Mouse (Mus musculus) testis, adult 2 months (tissue): ENCODE measurements around the gene Cracr2a. TPM values are rescaled to one million over a fixed set of nuclear protein-coding genes. Genes with fewer than 3 reads are reported as not detected.
A peak's percentile ranks its signal among the peaks of the same experiment; 100 is the strongest.

Experiments
- H3K27ac ChIP-seq: fragments of 200-500 bp; 2 replicates; pipeline ENCODE4 v1.5.1; 2012; ENCODE audit warnings: low read depth, low read length; ENCODE audit not compliant: control insufficient read depth, insufficient read depth
- H3K27me3 ChIP-seq: fragments of 200-500 bp; 2 replicates; pipeline ENCODE4 v1.6.1; 2012; ENCODE audit warnings: mild to moderate bottlenecking, low read length, moderate library complexity; ENCODE audit not compliant: control insufficient read depth, insufficient read depth
- H3K36me3 ChIP-seq: fragments of 200-500 bp; 2 replicates; pipeline ENCODE4 v1.6.1; 2012; ENCODE audit warnings: mild to moderate bottlenecking, low read length; ENCODE audit not compliant: control insufficient read depth, insufficient read depth
- H3K4me1 ChIP-seq: fragments of 200-500 bp; 2 replicates; pipeline ENCODE4 v1.6.1; 2012; ENCODE audit warnings: low read length; ENCODE audit not compliant: control insufficient read depth, insufficient read depth
- H3K4me3 ChIP-seq: fragments of 200-500 bp; 2 replicates; pipeline ENCODE4 v1.5.1; 2012; ENCODE audit warnings: low read depth, mild to moderate bottlenecking, low read length, moderate library complexity, mixed read lengths; ENCODE audit not compliant: control insufficient read depth
- CTCF ChIP-seq: fragments of 200-500 bp; IDR thresholded peaks from 2 replicates; pipeline ENCODE4 v1.5.1; 2012; ENCODE audit warnings: low read depth, mild to moderate bottlenecking, inconsistent platforms, low read length, moderate library complexity; ENCODE audit not compliant: control insufficient read depth, insufficient read depth, insufficient replicate concordance
- POLR2A ChIP-seq: fragments of 200-500 bp; IDR thresholded peaks from 2 replicates; pipeline ENCODE4 v1.6.1; 2012; ENCODE audit warnings: low read depth, mild to moderate bottlenecking, inconsistent platforms, low read length, moderate library complexity; ENCODE audit not compliant: control insufficient read depth
- polyA plus RNA-seq: library from polyadenylated mRNA; depleted of rRNA; stranded (reverse); fragments of >200 nt; gene quantifications from 2 replicates; pipeline ENCODE4 v1.2.3, GENCODE M21; 2012

The Cracr2a gene
- polyA plus RNA-seq, 1 experiment, result 0.46 TPM

DNA sequence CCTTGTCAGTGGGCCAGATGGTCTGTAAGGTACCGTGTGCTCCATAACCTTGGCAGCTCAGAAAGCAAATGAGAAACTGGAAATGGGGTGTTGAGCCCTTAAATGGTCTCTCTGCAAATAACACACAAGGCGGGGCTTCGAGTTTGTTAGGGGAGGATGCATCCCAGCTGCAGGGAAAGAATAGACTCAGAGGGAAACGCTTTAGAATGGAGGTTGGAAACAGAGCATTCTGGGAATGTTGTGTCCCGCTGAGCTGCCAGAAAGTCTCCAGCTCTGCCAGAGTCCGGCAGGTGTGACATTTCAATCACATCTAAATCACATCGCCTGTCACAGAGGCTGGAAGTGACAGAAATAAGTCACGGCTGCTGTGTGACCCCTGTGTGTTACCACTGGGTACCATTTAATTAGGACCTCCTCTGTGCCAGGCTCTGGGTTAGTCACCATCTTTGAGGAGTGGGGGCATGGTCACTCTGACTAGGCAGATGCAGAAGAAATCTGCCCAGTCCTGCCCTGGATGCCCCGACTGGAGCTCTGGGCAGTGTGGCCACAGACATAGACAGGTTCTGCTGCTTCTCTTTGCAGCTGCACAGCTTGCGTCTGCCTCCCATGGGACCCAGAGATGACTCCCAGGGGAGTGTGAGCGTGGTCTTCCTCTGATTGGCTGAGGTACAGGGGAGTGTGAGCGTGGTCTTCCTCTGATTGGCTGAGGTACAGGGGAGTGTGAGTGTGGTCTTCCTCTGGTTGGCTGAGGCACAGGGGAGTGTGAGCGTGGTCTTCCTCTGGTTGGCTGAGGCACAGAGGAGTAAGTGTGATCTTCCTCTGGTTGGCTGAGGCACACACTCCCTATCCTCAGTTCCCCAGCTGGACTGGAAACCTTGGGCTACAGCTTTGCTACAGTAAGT, 53.2 kb downstream of the Cracr2a start:
- Histone ChIP-seq H3K4me3 (no peak overlapping the region), H3K36me3 (no peaks in the 10 kb centered on the region), H3K27me3 (no peaks in the 10 kb centered on the region), H3K27ac (no peak overlapping the region), H3K4me1 (peaks cover 10% of the 10 kb centered on the region)
- no peak for TF ChIP-seq CTCF
- no peak for TF ChIP-seq POLR2A

DNA sequence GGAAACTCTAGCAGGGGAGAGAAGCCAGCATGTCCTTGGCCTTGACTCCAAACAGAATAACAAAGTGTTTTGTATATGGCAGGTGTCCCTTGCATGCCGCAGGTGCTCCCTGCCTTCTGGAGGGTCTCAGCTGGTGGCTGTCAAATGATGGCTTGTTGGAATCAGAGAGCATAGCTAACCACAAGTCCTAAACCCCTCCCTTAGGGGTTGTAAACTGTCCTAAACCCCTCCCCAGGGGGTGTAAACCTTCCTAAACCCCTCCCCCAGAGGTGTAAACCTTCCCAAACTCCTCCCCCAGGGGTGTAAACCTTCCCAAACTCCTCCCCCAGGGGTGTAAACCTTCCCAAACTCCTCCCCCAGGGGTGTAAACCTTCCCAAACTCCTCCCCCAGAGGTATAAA, 55.5 kb downstream of the Cracr2a start:
- H3K4me3 ChIP-seq, result no peak overlapping the region; the same call in 1 of the 2 replicates
- TF ChIP-seq CTCF, result no peak
- no peak for TF ChIP-seq POLR2A
- no peaks in the 10 kb centered on the region for H3K36me3 ChIP-seq
- peaks cover 10% of the 10 kb centered on the region for H3K4me1 ChIP-seq
- H3K27me3 ChIP-seq, result no peaks in the 10 kb centered on the region
- H3K27ac ChIP-seq, result no peak overlapping the region

DNA sequence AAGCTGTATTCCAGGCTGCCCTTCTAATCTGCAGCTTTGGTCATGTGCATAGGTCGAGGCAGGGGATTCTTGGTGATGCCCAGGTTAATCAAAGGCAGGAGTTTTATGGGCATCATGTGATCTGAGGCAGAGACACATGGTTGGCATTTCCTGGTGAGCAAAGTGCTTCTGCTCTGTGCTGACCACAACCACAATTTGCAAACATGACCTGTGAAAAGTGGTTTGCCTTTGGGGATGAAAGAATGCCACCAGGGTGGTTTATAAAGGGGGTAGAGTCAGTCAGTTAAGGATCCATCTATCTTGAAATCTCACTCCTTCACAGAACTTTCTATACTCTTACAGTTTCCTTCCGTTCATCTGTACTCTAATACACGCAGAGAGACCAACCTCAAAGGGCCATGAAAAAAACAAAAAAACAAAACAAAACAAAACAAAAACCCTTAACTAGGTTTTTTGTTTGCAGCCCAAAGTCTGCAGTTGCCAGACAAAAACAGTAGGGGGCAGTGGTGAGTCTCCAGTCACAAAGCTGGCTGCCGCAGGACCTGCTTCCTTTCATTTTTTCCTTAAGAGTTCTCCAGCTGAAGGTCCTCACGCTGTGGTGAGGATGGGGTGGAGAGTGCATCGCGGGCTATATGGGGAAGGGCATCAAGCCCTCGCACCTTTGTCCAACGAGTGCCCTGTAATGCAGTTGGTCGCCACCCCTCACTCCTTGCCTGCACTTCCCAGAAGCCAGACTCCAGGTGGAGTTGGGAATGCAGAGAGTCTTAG, 56.3 kb downstream of the Cracr2a start:
- H3K4me1 ChIP-seq, result peaks cover 10% of the 10 kb centered on the region
- H3K27ac ChIP-seq, result no peak overlapping the region
- H3K4me3 ChIP-seq, result no peak overlapping the region
- H3K27me3 ChIP-seq, result no peaks in the 10 kb centered on the region
- TF ChIP-seq CTCF (peak; percentile 71; the same call in 1 of the 2 replicates), POLR2A (no peak)
- H3K36me3 ChIP-seq, result no peaks in the 10 kb centered on the region

DNA sequence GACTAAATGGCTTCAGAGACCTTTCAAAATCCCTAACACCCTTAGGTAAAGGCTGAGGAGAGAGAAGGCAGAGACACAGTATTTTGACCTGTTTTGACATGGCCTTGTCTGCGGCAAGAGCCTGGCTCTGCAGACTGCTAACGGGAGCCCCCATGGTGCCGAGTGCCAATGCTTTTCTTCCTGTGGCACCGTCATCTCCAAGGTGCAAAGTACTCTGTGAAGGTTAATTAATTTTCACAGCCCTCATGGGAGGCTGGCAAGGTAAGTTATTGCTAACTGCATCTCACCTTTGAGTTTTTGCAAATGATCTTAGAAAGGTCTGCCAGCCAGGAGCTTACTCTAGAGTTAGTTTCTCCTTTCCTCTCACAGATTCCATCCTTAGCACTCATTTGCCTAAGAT, 57.5 kb downstream of the Cracr2a start:
- TF ChIP-seq POLR2A, result no peak
- no peaks in the 10 kb centered on the region for H3K36me3 ChIP-seq
- peaks cover 10% of the 10 kb centered on the region for H3K4me1 ChIP-seq
- H3K27ac ChIP-seq, result no peak overlapping the region
- no peak overlapping the region for H3K4me3 ChIP-seq
- H3K27me3 ChIP-seq, result no peaks in the 10 kb centered on the region

DNA sequence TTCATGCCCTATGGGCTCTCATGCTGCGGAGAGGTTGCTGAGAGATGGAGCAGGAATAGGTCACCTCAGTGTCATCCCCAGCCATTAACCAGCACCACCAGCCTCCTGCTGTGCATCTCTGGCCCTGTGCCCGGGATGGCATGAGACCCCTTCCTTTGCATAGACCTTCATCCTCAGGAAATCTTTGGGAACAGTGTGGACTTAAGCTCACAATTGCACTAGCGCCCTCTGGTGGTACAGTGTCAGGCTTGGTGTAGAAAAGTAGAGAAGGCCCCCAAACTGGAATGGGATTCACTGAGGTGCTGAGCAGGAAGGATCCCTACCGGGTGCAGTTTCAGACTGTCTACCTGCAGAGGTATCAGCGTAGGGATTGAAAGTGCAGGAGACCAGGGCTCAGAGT, 64.0 kb downstream of the Cracr2a start:
- Histone ChIP-seq H3K4me1 (no peaks in the 10 kb centered on the region), H3K27me3 (no peaks in the 10 kb centered on the region), H3K4me3 (no peak overlapping the region), H3K36me3 (no peaks in the 10 kb centered on the region), H3K27ac (no peak overlapping the region)
- TF ChIP-seq POLR2A (no peak), CTCF (0 out of 2 replicates have a peak, but pooled peaks have one; percentile 18)

DNA sequence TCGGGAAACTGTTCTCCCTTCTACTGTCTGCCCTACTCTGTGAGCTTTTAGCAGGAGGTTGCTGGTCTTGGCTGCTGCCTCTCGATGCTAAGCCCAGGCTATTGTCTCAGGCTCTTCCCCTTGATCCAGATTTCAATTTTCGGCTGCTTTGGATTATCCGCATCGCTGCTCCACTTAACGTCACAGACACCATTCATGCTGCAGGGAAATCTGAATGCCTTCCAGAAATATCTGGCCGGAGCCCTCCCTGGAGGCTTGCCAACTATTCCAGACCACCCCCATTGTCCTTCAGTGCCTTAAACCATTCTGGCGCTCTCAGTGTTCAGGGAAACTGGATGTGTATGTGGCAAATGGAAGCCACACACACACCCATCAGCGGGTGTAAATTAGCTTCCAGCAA, 66.3 kb downstream of the Cracr2a start:
- no peaks in the 10 kb centered on the region for H3K27me3 ChIP-seq
- H3K4me3 ChIP-seq, result no peak overlapping the region
- H3K4me1 ChIP-seq, result no peaks in the 10 kb centered on the region
- TF ChIP-seq CTCF (no peak), POLR2A (no peak)
- H3K27ac ChIP-seq, result no peak overlapping the region
- H3K36me3 ChIP-seq, result no peaks in the 10 kb centered on the region

DNA sequence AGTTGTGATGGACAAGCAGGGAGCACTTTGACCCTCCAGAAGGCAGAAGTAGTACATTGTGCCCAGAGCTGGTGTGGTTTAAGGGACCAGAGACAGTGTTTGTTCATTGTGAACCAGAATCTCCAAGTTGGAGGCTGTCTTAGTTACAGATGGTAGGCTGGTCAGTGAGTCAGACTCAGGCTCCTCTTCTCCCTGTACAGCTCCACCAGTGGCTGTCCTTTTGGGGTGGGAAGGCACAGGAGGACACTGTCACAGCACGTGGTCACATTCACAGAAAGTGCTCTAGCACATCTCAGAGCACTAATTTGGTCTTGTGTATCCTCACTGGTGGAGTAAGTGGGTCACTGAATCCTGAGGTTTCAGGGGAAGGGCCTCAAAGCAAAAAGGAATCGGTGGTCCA, 68.1 kb downstream of the Cracr2a start:
- H3K27ac ChIP-seq, result no peak overlapping the region
- no peak for TF ChIP-seq POLR2A
- no peak for TF ChIP-seq CTCF
- no peak overlapping the region for H3K4me3 ChIP-seq
- no peaks in the 10 kb centered on the region for H3K4me1 ChIP-seq
- H3K36me3 ChIP-seq, result no peaks in the 10 kb centered on the region
- no peaks in the 10 kb centered on the region for H3K27me3 ChIP-seq
